Mouse (Mus musculus): Measurements from ENCODE around the gene Hivep2. TPM values are rescaled to one million over a fixed set of nuclear protein-coding genes. Genes with fewer than 3 reads are reported as not detected.
A peak's percentile ranks its signal among the peaks of the same experiment; 100 is the strongest.

Hivep2 gene
- polyA plus RNA-seq, 1 experiment from 2014 or later = 1.2 TPM

DNA sequence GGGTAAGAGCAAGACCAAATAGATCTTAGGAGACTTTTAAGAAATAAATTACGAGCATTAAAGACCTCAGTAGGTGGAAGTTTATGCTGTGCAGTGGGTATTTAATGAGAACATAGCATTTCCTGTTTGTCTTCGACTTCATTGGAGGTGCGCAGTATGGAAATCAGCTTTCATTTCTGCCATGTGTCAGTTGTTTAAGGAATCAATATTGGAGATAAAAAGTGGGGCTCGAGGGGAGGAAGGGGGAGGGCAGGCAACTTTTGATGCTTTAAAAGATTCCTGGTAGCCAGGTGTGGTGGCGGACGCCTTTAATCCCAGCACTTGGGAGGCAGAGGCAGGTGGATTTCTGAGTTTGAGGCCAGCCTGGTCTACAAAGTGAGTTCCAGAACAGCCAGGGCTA, 16.4 kb downstream of the Hivep2 start:
- 66% methylated on average over 6 of the region's 6 CpGs for WGBS
- no peaks in the 10 kb centered on the region for H3K36me3 ChIP-seq
- peaks cover 17% of the 10 kb centered on the region for H3K4me1 ChIP-seq
- no peaks in the 10 kb centered on the region for H3K9me3 ChIP-seq (replicated peaks)
- H3K27me3 ChIP-seq (ENCODE audit: low read depth, poor library complexity, severe bottlenecking) = no peaks in the 10 kb centered on the region
- DNase-seq (ENCODE audit: low spot score) = no peak
- H3K4me3 ChIP-seq = peak overlapping the region; percentile 71
- H3K27ac ChIP-seq (replicated peaks) = peak overlapping the region; percentile 94

DNA sequence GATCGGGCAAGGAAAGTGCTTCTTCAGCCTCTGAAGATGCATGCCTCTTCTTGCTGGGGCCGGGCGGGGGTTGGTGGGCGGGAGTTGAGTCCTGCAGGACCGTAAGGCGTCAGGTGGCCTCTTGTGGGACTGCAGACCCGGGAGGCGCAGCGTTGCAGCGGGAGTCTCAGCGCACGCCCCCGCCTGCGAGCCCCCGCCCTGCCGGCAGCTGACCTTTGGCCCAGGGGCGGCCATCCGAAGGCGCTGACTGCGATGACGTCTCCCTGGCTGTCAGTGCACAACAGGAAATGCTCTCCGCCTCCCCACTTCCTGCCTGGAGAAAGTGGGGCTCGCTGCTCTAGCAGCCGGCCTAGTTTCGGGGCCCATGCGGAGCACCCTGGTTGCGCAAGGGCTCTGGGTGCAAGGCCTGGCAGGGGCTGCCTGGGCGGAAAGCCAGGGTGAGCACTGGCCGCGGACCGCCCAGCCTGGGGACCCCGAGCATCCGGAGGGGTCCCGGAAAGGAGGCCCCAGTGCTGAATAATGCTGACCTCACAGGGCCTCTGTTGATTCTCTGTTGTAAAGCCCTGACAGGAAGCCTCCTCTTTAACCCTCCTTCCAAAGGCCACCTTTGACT, 17.0 kb downstream of the Hivep2 start:
- peak overlapping the region; percentile 94 for H3K27ac ChIP-seq (replicated peaks)
- no peaks in the 10 kb centered on the region for H3K9me3 ChIP-seq (replicated peaks)
- no peaks in the 10 kb centered on the region for H3K27me3 ChIP-seq (ENCODE audit: low read depth, poor library complexity, severe bottlenecking)
- H3K4me3 ChIP-seq = peak overlapping the region; percentile 71
- DNase-seq (ENCODE audit: low spot score) = peak; percentile 82
- 1% methylated on average over 34 of the region's 34 CpGs for WGBS
- no peaks in the 10 kb centered on the region for H3K36me3 ChIP-seq
- H3K4me1 ChIP-seq = peaks cover 17% of the 10 kb centered on the region

- Histone ChIP-seq H3K27ac (replicated peaks) (peak overlapping the region; percentile 94; the same call in 1 of the 2 replicates), H3K4me1 (peaks cover 20% of the 10 kb centered on the region), H3K27me3 (ENCODE audit: low read depth, poor library complexity, severe bottlenecking) (no peaks in the 10 kb centered on the region), H3K4me3 (0 out of 2 replicates have a peak overlapping the region, but pooled peaks have one; percentile 71), H3K36me3 (no peaks in the 10 kb centered on the region), H3K9me3 (replicated peaks) (no peaks in the 10 kb centered on the region)
- 70% methylated on average over 12 of the region's 12 CpGs for WGBS
- no peak for DNase-seq (ENCODE audit: low spot score)
These were observed 17.8 kb downstream of the Hivep2 start for GRCm38 (mm10) chr10:13983631-13984030.

- Histone ChIP-seq H3K27me3 (ENCODE audit: low read depth, poor library complexity, severe bottlenecking) (no peaks in the 10 kb centered on the region), H3K4me1 (peaks cover 20% of the 10 kb centered on the region), H3K4me3 (no peak overlapping the region), H3K36me3 (no peaks in the 10 kb centered on the region), H3K27ac (replicated peaks) (no peak overlapping the region), H3K9me3 (replicated peaks) (no peaks in the 10 kb centered on the region)
- no peak for DNase-seq (ENCODE audit: low spot score)
These were observed 18.4 kb downstream of the Hivep2 start for GRCm38 (mm10) chr10:13984233-13984632.

DNA sequence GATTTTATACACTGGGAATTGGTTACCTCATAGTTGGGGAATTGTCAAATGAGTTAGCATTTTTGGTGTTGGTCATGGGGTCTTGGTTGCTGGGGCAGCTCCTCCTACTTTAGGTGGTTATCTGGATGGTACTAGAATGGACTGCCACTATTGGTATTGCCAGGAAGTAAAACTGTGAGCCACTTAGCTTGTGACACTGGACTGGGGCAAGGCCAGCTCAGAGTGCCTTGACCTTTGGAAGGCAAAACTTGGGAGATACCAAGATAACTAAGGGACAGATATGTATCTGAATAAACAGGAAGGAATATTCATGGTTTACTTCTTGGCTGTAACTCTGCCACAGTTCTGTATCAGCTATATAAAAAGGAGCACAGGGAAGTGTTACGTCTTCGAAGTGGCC, 20.7 kb downstream of the Hivep2 start:
- Histone ChIP-seq H3K4me3 (no peak overlapping the region), H3K9me3 (replicated peaks) (no peaks in the 10 kb centered on the region), H3K4me1 (peaks cover 20% of the 10 kb centered on the region), H3K27ac (replicated peaks) (no peak overlapping the region), H3K27me3 (ENCODE audit: low read depth, poor library complexity, severe bottlenecking) (no peaks in the 10 kb centered on the region), H3K36me3 (no peaks in the 10 kb centered on the region)
- no peak for DNase-seq (ENCODE audit: low spot score)
- WGBS = 90% methylated on average over 2 of the region's 2 CpGs

DNA sequence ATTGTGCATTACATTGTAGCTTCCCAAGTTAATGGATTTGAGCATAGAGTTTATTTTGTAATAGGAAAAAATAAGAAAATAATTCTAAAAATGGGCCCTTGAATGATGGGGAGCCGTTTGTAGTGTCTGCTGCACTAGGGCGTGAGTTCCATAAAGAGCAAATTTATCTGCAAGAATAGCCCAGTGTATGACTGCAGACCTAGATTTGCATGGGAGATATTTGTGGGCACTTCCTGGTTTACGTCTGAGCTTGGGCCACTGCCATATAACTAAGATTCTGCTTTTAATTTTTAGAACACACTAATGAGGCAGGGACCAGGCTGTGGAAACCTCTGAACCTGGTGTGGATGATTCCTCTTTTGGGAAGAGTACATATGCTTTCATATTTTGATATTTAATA, 21.5 kb downstream of the Hivep2 start:
- Histone ChIP-seq H3K36me3 (no peaks in the 10 kb centered on the region), H3K4me1 (peaks cover 20% of the 10 kb centered on the region), H3K27ac (replicated peaks) (no peak overlapping the region), H3K9me3 (replicated peaks) (no peaks in the 10 kb centered on the region), H3K27me3 (ENCODE audit: low read depth, poor library complexity, severe bottlenecking) (no peaks in the 10 kb centered on the region), H3K4me3 (no peak overlapping the region)
- WGBS = 85% methylated on average over 3 of the region's 3 CpGs
- no peak for DNase-seq (ENCODE audit: low spot score)

DNA sequence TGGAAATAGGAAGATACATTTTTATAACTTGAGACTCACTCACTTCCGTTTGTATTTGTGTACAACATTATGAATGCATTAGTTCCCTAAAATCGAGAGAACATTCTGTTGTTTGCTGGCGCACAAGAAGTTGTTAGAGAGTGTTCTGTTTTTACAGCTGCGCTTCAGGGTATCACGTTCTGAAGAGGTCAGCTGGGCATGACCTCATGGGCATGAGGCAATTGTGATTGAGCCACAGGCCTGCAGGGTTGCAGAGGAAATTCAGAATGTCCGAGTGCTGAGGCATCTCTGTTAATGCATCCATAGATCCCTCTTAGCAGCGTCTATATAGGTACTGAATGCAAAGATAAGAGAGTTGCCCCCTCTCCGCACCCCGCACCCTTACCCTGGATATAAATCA, 22.4 kb downstream of the Hivep2 start:
- Histone ChIP-seq H3K27ac (replicated peaks) (no peak overlapping the region), H3K36me3 (no peaks in the 10 kb centered on the region), H3K27me3 (ENCODE audit: low read depth, poor library complexity, severe bottlenecking) (no peaks in the 10 kb centered on the region), H3K4me3 (no peak overlapping the region), H3K9me3 (replicated peaks) (no peaks in the 10 kb centered on the region), H3K4me1 (peaks cover 12% of the 10 kb centered on the region)
- DNase-seq (ENCODE audit: low spot score) = no peak
- WGBS = 67% methylated on average over 9 of the region's 9 CpGs

- DNase-seq (ENCODE audit: low spot score) = no peak
- H3K4me3 ChIP-seq = no peak overlapping the region
- no peaks in the 10 kb centered on the region for H3K9me3 ChIP-seq (replicated peaks)
- WGBS = 85% methylated on average over 4 of the region's 4 CpGs
- H3K27ac ChIP-seq (replicated peaks) = no peak overlapping the region
- H3K4me1 ChIP-seq = peaks cover 7% of the 10 kb centered on the region
- H3K27me3 ChIP-seq (ENCODE audit: low read depth, poor library complexity, severe bottlenecking) = no peaks in the 10 kb centered on the region
- no peaks in the 10 kb centered on the region for H3K36me3 ChIP-seq
These were observed 22.9 kb downstream of the Hivep2 start for GRCm38 (mm10) chr10:13988757-13989156.

GRCm38 (mm10) chr10:13990842-13991241, 25.0 kb downstream of the Hivep2 start:
- no peaks in the 10 kb centered on the region for H3K27me3 ChIP-seq (ENCODE audit: low read depth, poor library complexity, severe bottlenecking)
- H3K4me3 ChIP-seq = no peak overlapping the region
- H3K27ac ChIP-seq (replicated peaks) = no peak overlapping the region
- H3K4me1 ChIP-seq = peaks cover 5% of the 10 kb centered on the region; the same call in 1 of the 2 replicates
- H3K9me3 ChIP-seq (replicated peaks) = no peaks in the 10 kb centered on the region
- no peaks in the 10 kb centered on the region for H3K36me3 ChIP-seq
- WGBS = 91% methylated on average over 2 of the region's 2 CpGs
- DNase-seq (ENCODE audit: low spot score) = no peak

DNA sequence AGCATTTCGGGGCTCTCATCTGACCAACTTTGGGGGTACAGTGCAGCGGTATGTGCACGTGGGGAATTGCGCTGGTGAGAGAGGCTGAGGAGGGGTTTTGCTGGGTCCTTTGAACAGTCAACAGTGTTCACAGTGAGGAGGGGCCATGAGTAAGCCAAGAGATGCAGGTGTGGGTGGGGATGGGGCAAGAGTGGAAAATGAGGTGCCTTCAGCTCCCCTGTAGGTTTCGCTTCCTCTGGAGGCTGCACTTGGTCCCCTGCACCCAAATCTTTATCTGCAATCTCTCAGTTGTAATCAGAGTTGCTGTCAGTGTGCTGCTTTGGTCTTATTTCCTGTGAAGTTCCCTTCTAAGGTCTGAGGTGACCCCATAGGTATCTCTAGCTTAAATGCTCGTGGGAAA, 27.5 kb downstream of the Hivep2 start:
- Histone ChIP-seq H3K36me3 (no peaks in the 10 kb centered on the region), H3K27me3 (ENCODE audit: low read depth, poor library complexity, severe bottlenecking) (no peaks in the 10 kb centered on the region), H3K4me3 (no peak overlapping the region), H3K9me3 (replicated peaks) (no peaks in the 10 kb centered on the region), H3K4me1 (peaks cover under 1% of the 10 kb centered on the region; the same call in 1 of the 2 replicates), H3K27ac (replicated peaks) (no peak overlapping the region)
- no peak for DNase-seq (ENCODE audit: low spot score)
- WGBS = 83% methylated on average over 6 of the region's 6 CpGs

GRCm38 (mm10) chr10:13997336-13997735, 31.5 kb downstream of the Hivep2 start:
- WGBS = 83% methylated on average over 4 of the region's 4 CpGs
- no peaks in the 10 kb centered on the region for H3K36me3 ChIP-seq
- H3K4me1 ChIP-seq = no peaks in the 10 kb centered on the region
- H3K27ac ChIP-seq (replicated peaks) = no peak overlapping the region
- H3K27me3 ChIP-seq (ENCODE audit: low read depth, poor library complexity, severe bottlenecking) = no peaks in the 10 kb centered on the region
- no peak overlapping the region for H3K4me3 ChIP-seq
- H3K9me3 ChIP-seq (replicated peaks) = no peaks in the 10 kb centered on the region
- no peak for DNase-seq (ENCODE audit: low spot score)

- no peak for DNase-seq (ENCODE audit: low spot score)
- Histone ChIP-seq H3K4me3 (no peak overlapping the region), H3K27me3 (ENCODE audit: low read depth, poor library complexity, severe bottlenecking) (no peaks in the 10 kb centered on the region), H3K36me3 (no peaks in the 10 kb centered on the region), H3K27ac (replicated peaks) (no peak overlapping the region), H3K4me1 (peaks cover 4% of the 10 kb centered on the region; the same call in 1 of the 2 replicates), H3K9me3 (replicated peaks) (no peaks in the 10 kb centered on the region)
- 69% methylated on average over 4 of the region's 4 CpGs for WGBS
These were observed 39.1 kb downstream of the Hivep2 start for GRCm38 (mm10) chr10:14004769-14005517.

DNA sequence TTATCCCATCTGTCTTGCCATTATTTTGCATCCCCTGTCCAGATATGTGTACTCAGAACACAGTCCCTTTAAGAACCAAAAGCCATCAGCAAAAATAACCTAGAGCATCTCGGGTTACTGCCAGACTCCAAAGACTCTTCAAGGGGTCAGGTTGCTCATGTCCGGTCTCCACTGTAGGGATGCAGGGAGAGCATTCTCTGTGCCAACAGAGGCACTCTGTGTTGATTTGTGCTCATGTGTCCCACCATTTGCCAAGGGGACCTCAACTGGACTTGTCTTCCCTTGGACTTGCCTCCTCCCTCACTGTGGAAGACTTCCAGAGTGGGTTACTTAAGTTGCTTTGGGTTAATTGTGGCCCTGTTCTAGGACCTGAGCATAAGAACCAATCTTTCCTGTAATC, 43.8 kb downstream of the Hivep2 start:
- no peaks in the 10 kb centered on the region for H3K36me3 ChIP-seq
- no peaks in the 10 kb centered on the region for H3K27me3 ChIP-seq (ENCODE audit: low read depth, poor library complexity, severe bottlenecking)
- no peak overlapping the region for H3K4me3 ChIP-seq
- no peak overlapping the region for H3K27ac ChIP-seq (replicated peaks)
- 86% methylated on average over 2 of the region's 2 CpGs for WGBS
- DNase-seq (ENCODE audit: low spot score) = no peak
- peaks cover 2% of the 10 kb centered on the region; the same call in 1 of the 2 replicates for H3K4me1 ChIP-seq
- no peaks in the 10 kb centered on the region for H3K9me3 ChIP-seq (replicated peaks)
